8 mouse cellular contexts compared by ENCODE assay signal in the genomic region with DNA sequence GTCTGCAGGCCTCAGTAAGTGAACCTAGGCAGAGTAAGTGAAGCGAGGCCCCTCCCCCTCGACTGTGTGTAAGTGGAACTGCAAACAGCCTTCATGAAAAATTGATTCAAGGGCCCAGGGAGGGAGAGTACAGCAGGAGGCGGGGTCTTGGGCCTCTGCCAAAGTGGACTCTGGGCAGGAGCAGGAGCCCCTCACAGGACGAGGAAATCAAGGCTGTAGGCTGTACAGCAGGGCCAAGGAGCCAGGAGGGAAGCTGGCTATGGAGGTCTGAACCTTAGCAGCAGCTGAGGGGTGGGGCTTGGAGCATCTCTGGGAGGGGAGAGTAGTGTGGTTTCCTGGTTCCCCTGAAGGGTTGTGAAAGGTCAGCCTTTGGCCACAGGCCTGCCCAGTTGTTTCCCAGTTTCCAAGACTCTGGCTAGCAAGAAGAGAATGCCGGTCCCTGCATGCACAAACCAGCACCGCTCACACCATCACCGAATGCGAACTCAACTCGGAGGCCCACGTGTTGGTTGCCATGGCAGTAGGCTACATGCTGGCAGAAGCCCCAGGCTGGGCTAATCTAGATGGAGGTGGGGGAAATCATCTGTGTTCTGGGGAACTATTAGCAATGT. TPM values are rescaled to one million over a fixed set of nuclear protein-coding genes. Genes with fewer than 3 reads are reported as not detected.
DNase-seq lines count a peak whose midpoint lies in the region; ATAC-seq and TF ChIP-seq lines count a peak whose summit lies in the region.

No protein-coding gene starts in this region.

- peak overlapping the region; percentile 92 for H3K27ac ChIP-seq in neural tube, embryonic 13.5 days (replicated peaks)

- intact Hi-C loops in heart, postnatal 36 days (cut with DNase I): loop anchor here (2.0 kb wide), 1 partner anchor 17 kb away; no protein-coding TSS in a partner anchor

- peak overlapping the region; percentile 33 for H3K4me2 ChIP-seq in neural tube, embryonic 13.5 days

- no peaks in the 10 kb centered on the region for H3K36me3 ChIP-seq in neural tube, embryonic 13.5 days

- no peak overlapping the region for H3K4me3 ChIP-seq in lung, adult 2 months (replicated peaks; ENCODE audit: extremely low read depth, low read depth, low read length)
- no peak overlapping the region for H3K4me3 ChIP-seq in neural tube, embryonic 13.5 days

- peak overlapping the region; percentile 55 for H3K9ac ChIP-seq in neural tube, embryonic 13.5 days

- ATAC-seq in neural tube, embryonic 13.5 days (ENCODE audit: low read depth): peak; percentile 78

- 21% methylated on average over 10 of the region's 10 CpGs for WGBS in lung, adult 2 months
- 12% methylated on average over 10 of the region's 10 CpGs for WGBS in neural tube, embryonic 13.5 days

- no peaks in the 10 kb centered on the region; the same call in 1 of the 2 replicates for H3K27me3 ChIP-seq in neural tube, embryonic 13.5 days

- TF ChIP-seq CTCF in lung, adult 2 months (IDR thresholded peaks at IDR 0.05; ENCODE audit: insufficient read depth, low read length): no peak

- DNase-seq in cerebellum, postnatal 10 days: peak; percentile 82 to 88
- no peak for DNase-seq in cerebellum, adult 9-11 months
- DNase-seq in forelimb bud, embryonic 11.5 days (ENCODE audit: low read depth, low spot score): peak; percentile 77
- DNase-seq in heart, postnatal 36 days: peak; percentile 59 to 69
- peak; percentile 87 to 92 for DNase-seq in layer of hippocampus, adult 18-20 months (ENCODE audit: low spot score in 2 of 2)
- DNase-seq in lung, adult 2 months: peak; percentile 73
- DNase-seq in B cell, adult 2 months: no peak

- no peak for TF ChIP-seq POLR2A in lung, adult 2 months (IDR thresholded peaks at IDR 0.05; ENCODE audit: borderline replicate concordance, extremely low read depth, low read depth, low read length)

- H3K4me1 ChIP-seq in lung, adult 2 months (ENCODE audit: control insufficient read depth, insufficient read depth, low read length): peaks cover 12% of the 10 kb centered on the region
- peaks cover 52% of the 10 kb centered on the region for H3K4me1 ChIP-seq in neural tube, embryonic 13.5 days (replicated peaks)

- no peaks in the 10 kb centered on the region for H3K9me3 ChIP-seq in neural tube, embryonic 13.5 days

RNA-seq across cellular contexts. Expression of gene Fscn2, which starts 3.4 kb away (rescaled TPM):
- not detected for total RNA-seq in heart, postnatal 36 days (2021)
- total RNA-seq in layer of hippocampus, adult 18-20 months (2021): under 1 TPM in 1 of 2 experiments, not detected in 1; 0.61 TPM
- polyA plus RNA-seq in lung, adult 2 months (2012; rRNA removed): 0.06 and 0.60 TPM in 2 replicates
- polyA plus RNA-seq in neural tube, embryonic 13.5 days (2015; fragmentation: Nextera tagmentation; extraction: Ambion mirVana): 1.3 and 1.5 TPM in 2 replicates

RNA-seq across cellular contexts. Expression of gene Actg1, which starts 9.6 kb away (rescaled TPM):
- 100 to 1,000 TPM; 218 to 338 TPM for total RNA-seq in heart, postnatal 36 days (2021)
- total RNA-seq in layer of hippocampus, adult 18-20 months (2021): 1,000 to 10,000 TPM; 1,279 to 1,291 TPM
- 941 and 1,175 TPM in 2 replicates for polyA plus RNA-seq in lung, adult 2 months (2012; rRNA removed)
- polyA plus RNA-seq in neural tube, embryonic 13.5 days (2015; fragmentation: Nextera tagmentation; extraction: Ambion mirVana): 3,932 and 3,979 TPM in 2 replicates

RNA-seq across cellular contexts. Expression of gene Faap100, which starts 20.7 kb away (rescaled TPM):
- total RNA-seq in heart, postnatal 36 days (2021): 10 to 100 TPM; 13.8 to 15.4 TPM
- total RNA-seq in layer of hippocampus, adult 18-20 months (2021): 10 to 100 TPM; 16.7 to 18.4 TPM
- polyA plus RNA-seq in lung, adult 2 months (2012; rRNA removed): 61.9 and 67.1 TPM in 2 replicates
- 53.9 and 59.7 TPM in 2 replicates for polyA plus RNA-seq in neural tube, embryonic 13.5 days (2015; fragmentation: Nextera tagmentation; extraction: Ambion mirVana)

Comparison
In these comparisons a context has a peak if more than half of its experiments do, and no peak if none do; other contexts are left out.
1. DNase-seq: peak in cerebellum, postnatal 10 days (2 of 2), forelimb bud, embryonic 11.5 days (single experiment), heart, postnatal 36 days (2 of 2), layer of hippocampus, adult 18-20 months (2 of 2) and lung, adult 2 months (single experiment); none in cerebellum, adult 9-11 months (single experiment) and B cell, adult 2 months (0 of 2).